Mouse (Mus musculus): Measurements from ENCODE around the gene Pcca. TPM values are rescaled to one million over a fixed set of nuclear protein-coding genes. Genes with fewer than 3 reads are reported as not detected.

The Pcca gene
- polyA plus RNA-seq, 1 experiment from 2014 or later = 14.8 TPM

DNA sequence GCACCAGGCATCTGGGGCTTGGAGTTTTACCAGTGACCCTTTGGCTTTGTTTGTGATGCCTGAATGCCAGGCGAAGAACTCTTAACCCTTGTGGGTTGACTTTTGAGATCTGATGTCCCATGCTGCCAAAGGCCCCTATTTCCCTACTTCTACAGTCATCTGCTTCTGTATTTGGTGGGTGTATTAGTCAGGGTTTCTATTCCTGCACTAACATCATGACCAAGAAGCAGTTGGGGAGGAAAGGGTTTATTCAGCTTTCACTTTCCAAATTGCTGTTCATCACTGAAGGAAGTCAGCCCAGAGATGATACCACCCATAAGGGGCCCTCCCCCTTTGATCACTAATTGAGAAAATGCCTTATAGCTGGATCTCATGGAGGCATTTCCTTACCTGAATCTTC lies 296.3 kb downstream of the Pcca start:
- 81% methylated on average over 1 of the region's 1 CpGs for WGBS
- Histone ChIP-seq H3K4me2 (no peak overlapping the region), H3K9me3 (no peaks in the 10 kb centered on the region), H3K36me3 (no peaks in the 10 kb centered on the region), H3K27me3 (no peaks in the 10 kb centered on the region), H3K9ac (no peak overlapping the region), H3K27ac (no peak overlapping the region), H3K4me1 (no peaks in the 10 kb centered on the region), H3K4me3 (no peak overlapping the region)
- no peak for ATAC-seq (ENCODE audit: insufficient number of reproducible peaks, low FRiP score, low TSS enrichment, low read depth)

DNA sequence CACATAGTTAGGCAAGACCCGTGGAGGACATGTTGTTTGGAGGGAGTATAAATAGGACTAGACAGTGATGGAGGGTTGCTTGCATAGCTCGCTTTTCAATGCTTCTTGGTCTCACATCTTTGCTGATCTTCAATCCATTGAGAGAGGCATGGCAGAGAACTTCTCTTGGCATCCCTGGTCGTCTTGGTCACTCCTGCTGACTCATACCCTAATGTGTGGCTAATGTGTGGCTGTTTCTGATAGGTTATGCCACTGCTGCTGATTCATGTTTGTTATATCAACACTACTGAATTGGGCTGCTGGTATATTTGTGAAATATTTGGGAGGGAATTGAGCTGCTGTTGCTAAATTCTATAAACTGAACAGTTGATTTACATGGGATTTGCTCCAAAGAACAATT lies 299.5 kb downstream of the Pcca start:
- Histone ChIP-seq H3K9ac (no peak overlapping the region), H3K27ac (no peak overlapping the region), H3K36me3 (no peaks in the 10 kb centered on the region), H3K4me1 (no peaks in the 10 kb centered on the region), H3K27me3 (no peaks in the 10 kb centered on the region), H3K4me3 (no peak overlapping the region), H3K9me3 (no peaks in the 10 kb centered on the region), H3K4me2 (no peak overlapping the region)
- 92% methylated on average over 3 of the region's 3 CpGs for WGBS
- no peak for ATAC-seq (ENCODE audit: insufficient number of reproducible peaks, low FRiP score, low TSS enrichment, low read depth)

DNA sequence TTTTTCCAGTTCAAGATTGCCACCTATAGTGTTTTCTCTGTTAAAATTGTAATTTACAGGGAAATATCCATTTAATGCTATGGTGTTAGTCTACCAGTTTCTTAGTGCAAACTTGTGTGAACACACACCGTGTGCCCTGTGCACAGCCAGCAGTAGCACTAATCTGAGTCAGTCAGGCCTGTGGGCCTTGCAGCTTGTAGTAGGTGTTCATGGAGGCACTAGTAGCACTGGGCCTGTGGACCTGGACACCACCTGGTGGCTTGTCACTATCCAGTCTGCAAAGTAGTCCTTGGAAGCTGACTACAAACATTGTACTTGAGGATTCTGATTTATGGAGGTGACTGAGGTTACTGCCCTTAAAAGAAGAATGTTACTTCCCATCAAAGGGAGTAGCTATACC lies 300.6 kb downstream of the Pcca start:
- ATAC-seq (ENCODE audit: insufficient number of reproducible peaks, low FRiP score, low TSS enrichment, low read depth) = no peak
- H3K9me3 ChIP-seq = no peaks in the 10 kb centered on the region
- no peak overlapping the region for H3K4me3 ChIP-seq
- H3K9ac ChIP-seq = no peak overlapping the region
- no peak overlapping the region for H3K27ac ChIP-seq
- 81% methylated on average over 1 of the region's 1 CpGs for WGBS
- H3K36me3 ChIP-seq = no peaks in the 10 kb centered on the region
- H3K4me2 ChIP-seq = no peak overlapping the region
- no peaks in the 10 kb centered on the region for H3K4me1 ChIP-seq
- H3K27me3 ChIP-seq = no peaks in the 10 kb centered on the region

DNA sequence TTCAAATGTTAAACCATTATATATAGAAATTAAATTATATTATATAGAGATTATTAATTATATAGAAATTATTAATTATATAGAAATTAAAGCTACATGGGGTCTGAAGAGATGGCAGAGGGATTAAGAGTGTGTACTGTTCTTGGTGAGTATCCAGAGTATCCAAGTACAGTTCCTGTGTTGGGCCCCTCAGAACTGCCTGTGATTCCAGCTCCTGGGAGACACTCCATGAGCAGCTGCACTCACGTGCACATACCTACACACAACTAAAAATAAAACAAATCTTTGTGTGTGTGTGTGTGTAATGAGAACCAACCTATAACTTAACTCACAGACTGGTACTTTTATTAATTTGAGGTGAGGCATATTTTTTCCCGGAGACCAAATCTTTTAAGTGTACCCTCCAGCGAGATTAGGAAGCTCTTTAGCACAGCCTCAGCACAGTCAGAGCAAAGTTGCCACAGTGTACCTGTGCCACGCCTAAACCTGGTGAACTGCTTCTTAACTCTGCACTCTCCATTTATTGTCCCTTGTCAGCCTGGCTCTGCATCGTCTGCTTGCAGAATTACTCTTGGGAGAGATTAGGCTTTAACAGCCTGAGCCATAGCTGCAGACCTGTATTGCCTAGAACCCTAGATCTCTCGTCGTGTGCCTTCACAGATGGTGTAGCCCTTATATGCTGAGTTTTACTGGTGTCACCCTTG lies 301.5 kb downstream of the Pcca start:
- no peak for ATAC-seq (ENCODE audit: insufficient number of reproducible peaks, low FRiP score, low TSS enrichment, low read depth)
- H3K4me3 ChIP-seq = no peak overlapping the region
- H3K4me1 ChIP-seq = no peaks in the 10 kb centered on the region
- no peak overlapping the region for H3K9ac ChIP-seq
- H3K27ac ChIP-seq = no peak overlapping the region
- H3K9me3 ChIP-seq = no peaks in the 10 kb centered on the region
- no peak overlapping the region for H3K4me2 ChIP-seq
- WGBS = 35% methylated on average over 7 of the region's 7 CpGs
- no peaks in the 10 kb centered on the region for H3K36me3 ChIP-seq
- no peaks in the 10 kb centered on the region for H3K27me3 ChIP-seq

DNA sequence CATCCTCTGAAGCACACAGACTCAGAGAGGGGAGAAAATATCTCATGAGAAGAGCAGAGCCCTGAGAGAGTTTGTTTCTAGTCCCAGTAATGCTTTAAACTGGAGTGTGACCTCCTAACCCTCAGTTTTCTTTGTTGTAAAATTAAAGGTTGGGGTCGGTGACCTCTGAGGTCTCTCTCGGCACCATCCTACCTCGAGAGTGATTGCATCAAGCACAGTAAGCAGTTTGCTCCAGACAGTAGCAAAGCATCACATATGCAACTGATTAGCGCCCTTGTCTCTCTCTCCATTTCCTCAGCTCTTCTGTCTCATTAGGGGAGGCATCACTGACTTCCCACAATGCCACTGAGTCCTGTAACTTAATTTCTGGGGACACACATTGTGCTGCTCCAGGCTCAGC lies 302.1 kb downstream of the Pcca start:
- WGBS = 24% methylated on average over 4 of the region's 4 CpGs
- Histone ChIP-seq H3K9me3 (no peaks in the 10 kb centered on the region), H3K4me2 (no peak overlapping the region), H3K27me3 (no peaks in the 10 kb centered on the region), H3K9ac (no peak overlapping the region), H3K36me3 (no peaks in the 10 kb centered on the region), H3K27ac (no peak overlapping the region), H3K4me1 (no peaks in the 10 kb centered on the region), H3K4me3 (no peak overlapping the region)
- no peak for ATAC-seq (ENCODE audit: insufficient number of reproducible peaks, low FRiP score, low TSS enrichment, low read depth)

DNA sequence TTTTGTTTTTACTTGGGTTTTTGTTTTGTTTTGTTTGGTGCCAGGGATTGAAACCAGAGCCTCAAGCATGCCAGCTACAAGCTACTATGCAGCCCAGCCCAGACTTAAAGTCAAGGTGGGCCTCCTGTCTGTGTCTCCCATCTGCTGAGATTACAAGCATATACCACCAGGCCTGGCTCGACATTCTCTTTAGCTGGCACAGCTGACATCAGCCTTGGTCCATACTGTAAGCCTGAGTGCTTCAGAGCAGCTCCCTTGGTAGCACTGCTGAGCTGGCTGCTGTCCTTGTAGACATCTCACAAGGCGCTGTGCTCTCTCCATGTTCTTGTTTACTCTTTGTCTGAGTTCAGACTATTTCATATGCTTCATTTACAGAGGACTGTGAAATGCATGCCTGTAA lies 302.9 kb downstream of the Pcca start:
- no peak overlapping the region for H3K9ac ChIP-seq
- no peak for ATAC-seq (ENCODE audit: insufficient number of reproducible peaks, low FRiP score, low TSS enrichment, low read depth)
- WGBS = 52% methylated on average over 2 of the region's 2 CpGs

DNA sequence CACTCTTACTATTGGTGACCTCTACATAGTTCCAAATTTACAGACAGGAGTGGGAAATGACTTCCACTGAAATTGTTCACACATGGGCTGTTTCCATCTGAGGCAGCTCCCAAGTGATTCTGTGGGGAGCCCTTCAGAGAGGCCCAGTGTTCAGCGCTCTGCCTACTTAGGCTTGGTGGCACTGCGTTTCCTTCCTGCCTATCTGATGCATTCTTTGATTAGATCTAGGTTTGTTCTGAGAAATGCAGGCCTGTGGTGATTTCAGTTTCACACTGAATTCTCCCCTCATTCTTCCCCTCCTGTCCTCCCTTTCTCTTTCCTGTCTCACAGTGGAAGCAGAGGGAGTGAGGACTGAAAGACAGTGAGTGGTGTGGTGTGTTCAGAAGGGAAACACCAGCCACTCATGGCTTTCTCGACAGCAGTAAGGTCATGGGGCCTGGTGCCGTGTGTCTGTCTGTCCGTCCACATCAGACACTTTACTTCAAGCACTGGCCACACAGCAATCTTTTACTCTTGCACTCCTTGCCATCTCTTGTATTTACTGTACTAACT lies 318.5 kb downstream of the Pcca start:
- Histone ChIP-seq H3K4me1 (no peaks in the 10 kb centered on the region), H3K4me2 (no peak overlapping the region), H3K36me3 (no peaks in the 10 kb centered on the region), H3K27ac (no peak overlapping the region), H3K9ac (no peak overlapping the region), H3K9me3 (no peaks in the 10 kb centered on the region), H3K27me3 (no peaks in the 10 kb centered on the region), H3K4me3 (no peak overlapping the region)
- WGBS = 78% methylated on average over 5 of the region's 5 CpGs
- no peak for ATAC-seq (ENCODE audit: insufficient number of reproducible peaks, low FRiP score, low TSS enrichment, low read depth)

More for the DNA sequence above, 302.9 kb downstream of the Pcca start:
- Histone ChIP-seq H3K27ac (no peak overlapping the region), H3K36me3 (no peaks in the 10 kb centered on the region), H3K9me3 (no peaks in the 10 kb centered on the region), H3K27me3 (no peaks in the 10 kb centered on the region), H3K4me3 (no peak overlapping the region), H3K4me2 (no peak overlapping the region), H3K4me1 (no peaks in the 10 kb centered on the region)

DNA sequence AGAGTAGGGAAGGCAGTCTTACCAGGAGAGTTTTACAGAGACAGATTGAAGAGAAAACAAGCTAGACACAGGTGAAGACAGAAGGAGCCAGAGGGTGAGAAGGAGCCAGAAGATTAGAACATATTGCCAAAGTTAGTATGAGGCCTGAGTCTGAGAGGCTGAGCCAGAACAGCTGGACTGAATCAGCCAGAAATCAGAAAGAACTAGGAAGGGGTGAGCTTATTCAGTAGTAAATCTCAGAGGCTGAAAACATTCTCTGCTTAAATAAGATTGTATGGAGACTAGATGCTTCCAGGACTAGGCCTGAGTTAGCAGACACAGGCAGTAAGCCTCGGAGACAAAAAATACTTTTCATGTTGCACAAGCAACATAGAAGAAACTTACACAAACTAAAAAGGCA lies 325.7 kb downstream of the Pcca start:
- Histone ChIP-seq H3K27ac (no peak overlapping the region), H3K36me3 (no peaks in the 10 kb centered on the region), H3K4me3 (no peak overlapping the region), H3K9ac (no peak overlapping the region), H3K4me2 (no peak overlapping the region), H3K27me3 (no peaks in the 10 kb centered on the region), H3K4me1 (no peaks in the 10 kb centered on the region), H3K9me3 (no peaks in the 10 kb centered on the region)
- ATAC-seq (ENCODE audit: insufficient number of reproducible peaks, low FRiP score, low TSS enrichment, low read depth) = no peak
- 58% methylated on average over 1 of the region's 1 CpGs for WGBS

DNA sequence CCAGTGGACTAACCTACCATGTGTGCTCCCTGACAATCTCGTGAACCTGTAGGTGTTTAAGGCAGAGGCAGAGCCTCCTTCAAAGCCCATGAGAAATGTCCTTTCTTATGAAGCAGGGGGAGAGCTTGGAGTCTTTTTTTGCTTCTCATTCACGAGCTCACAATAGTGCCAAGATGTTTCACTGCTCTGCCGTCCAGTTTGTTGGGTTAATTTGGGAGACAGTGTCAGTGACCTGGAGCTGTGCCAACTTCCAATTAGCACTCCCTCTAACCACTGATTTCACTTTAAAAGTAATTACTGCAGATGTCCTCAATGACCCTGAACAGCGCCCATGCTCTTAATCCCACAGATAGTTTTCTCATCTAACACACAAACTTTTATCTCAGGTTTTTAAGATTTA lies 328.5 kb downstream of the Pcca start:
- 43% methylated on average over 4 of the region's 4 CpGs for WGBS
- H3K27ac ChIP-seq = no peak overlapping the region
- H3K9me3 ChIP-seq = no peaks in the 10 kb centered on the region
- no peak overlapping the region for H3K4me3 ChIP-seq
- ATAC-seq (ENCODE audit: insufficient number of reproducible peaks, low FRiP score, low TSS enrichment, low read depth) = no peak
- no peaks in the 10 kb centered on the region for H3K27me3 ChIP-seq
- no peak overlapping the region for H3K9ac ChIP-seq
- no peaks in the 10 kb centered on the region for H3K4me1 ChIP-seq
- H3K4me2 ChIP-seq = no peak overlapping the region
- no peaks in the 10 kb centered on the region for H3K36me3 ChIP-seq

DNA sequence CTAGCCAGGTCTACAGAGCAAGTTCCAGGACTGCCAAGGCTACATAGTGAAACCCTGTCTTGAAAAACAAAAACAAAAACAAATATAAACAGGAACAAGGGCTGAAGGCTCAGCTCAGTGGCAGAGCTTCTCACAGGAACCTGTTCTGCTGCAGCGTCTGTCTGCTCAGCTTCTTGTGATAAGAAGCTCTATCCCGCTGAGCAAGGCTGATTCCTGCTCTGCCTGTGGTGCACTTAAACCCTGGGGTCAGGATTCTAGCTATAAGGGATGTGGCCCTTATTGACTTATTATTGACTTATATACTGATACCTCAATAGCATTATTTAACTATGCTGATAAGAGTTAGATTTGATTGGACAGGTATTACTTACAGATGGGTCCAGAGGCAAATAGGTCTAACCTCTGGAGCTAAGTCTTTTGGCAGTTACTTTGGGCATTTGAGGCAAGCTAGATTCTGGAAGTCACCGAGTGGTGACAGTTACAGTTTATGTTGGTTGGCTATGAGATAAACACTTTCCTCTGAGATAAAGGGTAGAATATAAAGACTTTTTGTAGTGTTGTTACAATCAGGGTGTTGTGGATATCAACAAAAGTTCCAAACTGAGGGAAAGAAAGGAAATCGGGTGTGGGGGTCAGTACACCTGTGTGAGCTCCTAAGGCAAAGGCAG lies 331.5 kb downstream of the Pcca start:
- no peaks in the 10 kb centered on the region for H3K4me1 ChIP-seq
- ATAC-seq (ENCODE audit: insufficient number of reproducible peaks, low FRiP score, low TSS enrichment, low read depth) = no peak

DNA sequence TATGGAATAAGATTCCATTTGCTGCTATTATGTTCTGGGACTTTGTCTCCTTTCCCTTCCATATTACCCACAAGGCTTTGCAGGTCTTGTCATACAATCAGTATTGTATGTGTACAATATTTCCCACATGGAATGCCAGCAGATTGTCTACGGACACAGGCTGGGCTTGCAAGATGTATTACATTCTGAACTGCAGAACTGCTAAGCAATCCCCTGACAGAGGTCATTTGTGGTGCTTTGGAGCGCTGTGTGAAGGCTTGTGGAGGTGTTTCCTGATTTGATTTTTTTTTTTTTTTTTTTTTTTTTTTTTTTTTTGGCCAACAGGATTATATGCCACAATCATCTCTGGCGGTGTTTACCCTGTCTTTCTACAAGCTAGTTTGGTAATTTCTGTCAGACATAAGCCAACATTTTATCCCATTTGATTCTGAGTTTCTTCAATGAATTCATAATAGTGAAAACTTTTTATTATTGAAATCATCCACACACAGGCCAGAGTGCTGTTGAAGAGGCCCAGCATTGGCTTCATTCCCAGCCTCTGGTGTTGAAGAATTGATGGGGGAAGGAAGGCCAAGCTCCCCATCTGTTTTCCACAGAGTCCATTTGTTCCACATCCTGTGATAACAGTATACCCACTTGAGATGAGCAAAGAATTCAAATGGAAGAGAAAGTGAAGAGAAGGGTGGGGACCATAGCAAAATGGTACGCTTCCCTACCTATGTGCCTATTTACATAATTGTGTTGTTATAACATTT lies 333.6 kb downstream of the Pcca start:
- no peak overlapping the region for H3K9ac ChIP-seq
- no peak overlapping the region for H3K4me2 ChIP-seq
- H3K27ac ChIP-seq = no peak overlapping the region
- no peaks in the 10 kb centered on the region for H3K4me1 ChIP-seq
- no peak for ATAC-seq (ENCODE audit: insufficient number of reproducible peaks, low FRiP score, low TSS enrichment, low read depth)
- H3K4me3 ChIP-seq = no peak overlapping the region
- no peaks in the 10 kb centered on the region for H3K27me3 ChIP-seq
- no peaks in the 10 kb centered on the region for H3K36me3 ChIP-seq
- H3K9me3 ChIP-seq = no peaks in the 10 kb centered on the region
- 63% methylated on average over 4 of the region's 4 CpGs for WGBS

More for the DNA sequence above, 331.5 kb downstream of the Pcca start:
- Histone ChIP-seq H3K27me3 (no peaks in the 10 kb centered on the region), H3K4me3 (no peak overlapping the region), H3K4me2 (no peak overlapping the region), H3K9ac (no peak overlapping the region), H3K36me3 (no peaks in the 10 kb centered on the region), H3K9me3 (no peaks in the 10 kb centered on the region), H3K27ac (no peak overlapping the region)
- WGBS = 85% methylated on average over 4 of the region's 4 CpGs

DNA sequence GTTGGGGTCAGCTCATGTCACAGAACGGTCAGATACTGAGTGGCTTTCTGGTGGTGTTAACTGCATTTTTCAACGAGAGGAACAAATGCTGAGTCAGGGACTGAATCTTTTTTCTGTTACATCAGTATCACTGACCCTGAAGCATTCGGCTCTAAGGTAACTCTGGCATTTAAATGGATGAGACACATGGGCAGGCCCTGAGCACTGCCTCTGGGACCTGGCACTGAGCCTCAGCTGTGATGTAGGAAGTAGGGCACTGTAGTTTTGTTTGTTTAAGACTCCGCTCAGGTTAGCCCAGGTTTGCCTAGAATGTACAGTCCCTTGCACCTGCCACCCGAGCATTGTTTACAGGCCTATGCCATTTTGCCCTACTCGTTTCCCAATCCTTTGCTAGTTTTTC lies 335.7 kb downstream of the Pcca start:
- ATAC-seq (ENCODE audit: insufficient number of reproducible peaks, low FRiP score, low TSS enrichment, low read depth) = no peak
- Histone ChIP-seq H3K36me3 (no peaks in the 10 kb centered on the region), H3K9me3 (no peaks in the 10 kb centered on the region), H3K27ac (no peak overlapping the region), H3K4me1 (no peaks in the 10 kb centered on the region), H3K9ac (no peak overlapping the region), H3K27me3 (peaks cover 5% of the 10 kb centered on the region; the same call in 1 of the 2 replicates), H3K4me2 (no peak overlapping the region), H3K4me3 (no peak overlapping the region)
- 73% methylated on average over 6 of the region's 6 CpGs for WGBS

Measured in limb, embryonic 15.5 days (tissue).